Mouse (Mus musculus): Measurements from ENCODE around the gene Prss53.

Gene Prss53

GRCm38 (mm10) chr7:127890798-127891197 is at the start of gene Prss53:
Gene Prss53 (minus strand): TSS chr7:127890970.
- no peak for DNase-seq

DNA sequence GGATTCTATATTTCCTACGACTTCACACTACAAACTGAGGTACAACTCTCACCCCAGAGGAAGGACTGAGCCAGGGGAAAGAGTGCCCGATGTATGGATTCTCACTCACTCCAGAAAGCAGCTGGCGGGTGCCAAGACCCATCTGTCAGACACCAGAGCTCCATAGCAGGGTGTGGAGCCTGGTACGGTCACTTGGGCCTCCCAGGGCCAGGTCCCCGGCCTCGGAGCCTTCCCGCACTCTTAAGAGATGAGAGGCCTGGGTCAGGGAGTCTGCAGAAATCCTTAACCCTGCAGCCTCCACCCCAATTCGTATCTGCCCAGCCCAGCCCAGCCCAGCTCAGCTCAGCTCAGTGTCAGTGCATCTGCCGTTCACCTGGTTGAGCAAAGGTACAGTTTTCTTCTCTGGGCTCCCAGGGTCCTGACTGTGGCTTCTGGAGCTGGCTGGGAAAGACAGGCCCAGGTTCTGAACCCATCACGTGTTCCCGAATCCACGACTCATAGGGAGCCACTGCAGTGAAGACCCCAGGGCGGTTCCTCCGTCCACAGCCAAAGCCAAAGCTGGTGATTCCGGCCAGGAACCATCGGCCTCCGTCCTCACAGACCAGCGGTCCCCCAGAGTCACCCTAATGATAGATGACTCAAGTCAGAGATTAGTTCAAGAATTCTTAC is 45.6 kb upstream of the Prss53 start:
- no peak for DNase-seq

DNA sequence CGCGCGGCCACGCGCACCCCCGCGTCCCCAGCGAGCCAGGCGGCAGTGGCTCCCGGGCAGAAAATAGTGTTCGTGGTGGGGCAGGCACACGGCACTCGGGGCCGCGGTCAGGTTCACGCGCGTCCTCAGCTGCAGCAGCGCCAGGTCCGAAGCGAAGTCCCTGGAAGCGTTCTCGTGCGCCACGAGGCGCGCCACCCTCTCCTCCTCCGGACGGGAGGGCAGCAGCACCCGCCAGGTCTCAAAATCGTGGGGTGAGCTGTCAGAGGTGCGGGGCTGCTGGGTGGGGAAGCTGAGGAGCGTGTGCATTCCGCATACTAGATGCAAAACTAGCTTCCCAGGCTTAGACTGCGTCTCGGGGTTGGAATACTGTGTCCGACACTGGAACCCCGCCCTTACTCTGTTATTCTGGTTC is 45.0 kb upstream of the Prss53 start:
- DNase-seq, result no peak

DNA sequence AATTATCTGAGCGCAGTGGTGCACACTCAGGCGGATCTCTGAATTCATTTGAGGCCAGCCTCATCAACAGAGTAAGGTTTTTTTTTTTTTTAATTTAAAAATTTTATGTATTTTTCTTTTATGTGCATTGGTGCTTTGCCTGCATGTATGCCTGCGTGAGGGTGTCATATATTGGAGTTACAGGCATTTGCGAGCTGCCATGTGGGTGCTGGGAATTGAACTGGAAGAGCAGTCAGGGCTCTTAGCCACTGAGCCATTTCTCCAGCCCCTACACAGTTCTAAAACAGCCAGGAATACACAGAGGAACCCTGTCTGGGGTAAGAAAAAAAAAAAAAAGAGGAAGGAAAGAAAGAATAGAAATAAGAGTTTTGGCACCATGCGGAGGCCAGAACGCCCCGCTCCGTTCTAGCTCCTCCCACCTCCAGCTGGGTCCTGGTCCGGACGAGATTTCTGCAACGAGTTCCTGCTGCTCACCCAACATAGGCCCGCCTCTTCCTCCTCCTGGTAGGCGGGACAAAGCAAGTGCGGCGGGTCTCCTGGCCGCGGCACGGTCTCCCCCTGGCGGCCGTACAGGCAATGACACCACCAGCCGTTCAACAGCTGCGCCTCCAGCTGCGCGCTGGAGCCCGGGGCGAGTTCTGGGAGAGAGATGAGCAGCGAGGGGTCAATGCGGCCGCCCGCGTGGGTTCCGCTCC is 44.4 kb upstream of the Prss53 start:
- peak; percentile 91 to 94 for DNase-seq

DNA sequence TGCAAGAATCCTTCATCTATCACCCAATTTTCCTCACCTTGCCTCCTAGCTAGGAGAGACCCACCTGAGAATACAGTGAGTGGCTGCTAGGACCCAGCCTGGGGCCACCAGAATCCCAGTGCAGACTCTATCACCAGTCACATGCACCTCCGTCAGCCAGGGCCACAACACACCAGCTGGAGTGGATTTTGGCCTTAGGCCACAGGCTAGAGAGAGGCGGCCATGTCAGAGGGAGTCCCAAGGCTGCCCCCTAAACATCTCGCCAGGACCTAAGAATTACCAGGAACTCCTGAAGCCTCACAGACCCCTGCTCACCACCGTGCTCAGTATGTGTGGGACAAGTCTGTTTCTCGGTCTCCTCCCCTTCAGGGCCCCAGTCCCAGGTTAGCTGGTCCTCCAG is 43.3 kb upstream of the Prss53 start:
- no peak for DNase-seq

GRCm38 (mm10) chr7:127932273-127933031 is 41.7 kb upstream of the Prss53 start:
- DNase-seq, result no peak

GRCm38 (mm10) chr7:127931351-127932135 is 40.8 kb upstream of the Prss53 start:
- DNase-seq, result no peak

DNA sequence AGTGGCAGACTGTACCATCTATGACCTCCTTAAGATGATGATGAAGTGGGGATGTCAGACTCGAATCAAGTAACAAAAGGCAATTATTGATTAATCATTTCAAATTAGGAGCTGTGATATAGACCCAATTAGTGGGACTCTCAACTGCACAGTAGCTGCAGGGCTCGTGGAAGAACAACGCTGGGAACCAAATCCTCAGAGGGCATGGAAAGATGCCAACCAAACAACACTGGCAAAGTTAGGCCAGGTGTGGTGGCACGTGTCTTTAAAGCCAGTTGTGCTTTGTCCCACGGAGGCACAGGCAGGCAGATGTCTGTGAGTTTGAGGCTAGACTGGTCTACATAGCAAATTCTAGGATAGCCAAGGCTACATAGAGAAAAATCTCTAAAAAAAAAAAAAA is 39.9 kb upstream of the Prss53 start:
- DNase-seq, result no peak

DNA sequence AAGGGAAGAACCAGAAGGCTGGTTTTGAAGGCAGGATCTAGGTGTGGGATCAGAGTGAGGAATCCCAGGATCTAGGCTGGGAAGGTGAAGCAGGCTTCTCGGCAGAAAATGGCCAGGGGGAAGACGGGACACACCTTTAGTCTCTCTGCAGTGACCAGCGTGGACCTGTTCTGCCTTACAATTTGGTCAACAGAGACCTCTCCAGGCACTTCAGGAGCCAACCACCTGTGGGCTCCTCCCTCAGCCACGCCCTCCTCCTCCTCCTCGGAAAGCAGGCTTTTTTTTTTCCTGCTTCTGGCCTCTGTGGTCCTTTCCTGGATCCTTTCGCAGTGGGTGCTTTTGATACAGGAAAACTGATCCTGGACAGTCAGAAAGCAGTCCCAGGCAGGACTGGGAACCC is 39.2 kb upstream of the Prss53 start, which contains the start of gene Prss8:
Gene Prss8, minus strand, starts transcription at position 182 of the 400 bp plus-strand sequence.
- DNase-seq, result no peak

DNA sequence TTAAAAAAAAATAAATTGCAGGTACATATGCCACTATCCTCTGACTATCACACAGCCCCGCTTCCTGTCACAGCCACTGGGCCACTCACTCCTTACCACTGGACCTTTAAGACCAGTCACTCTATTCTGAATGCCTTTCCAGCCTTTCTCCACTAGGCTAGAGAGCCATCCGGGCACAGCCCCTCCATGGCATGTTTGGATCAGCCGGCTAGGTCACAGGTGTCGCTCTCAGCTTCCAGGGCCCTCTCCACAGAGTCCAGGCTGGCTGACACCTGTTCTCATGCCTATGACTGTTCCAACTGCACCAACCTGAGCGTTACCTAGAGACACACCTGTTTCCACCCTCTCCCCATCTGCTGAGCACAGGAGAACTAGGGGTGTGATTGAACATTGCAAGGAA is 37.8 kb upstream of the Prss53 start:
- DNase-seq, result no peak

- no peak for DNase-seq
These were observed 37.0 kb upstream of the Prss53 start for GRCm38 (mm10) chr7:127927726-127928125.

DNA sequence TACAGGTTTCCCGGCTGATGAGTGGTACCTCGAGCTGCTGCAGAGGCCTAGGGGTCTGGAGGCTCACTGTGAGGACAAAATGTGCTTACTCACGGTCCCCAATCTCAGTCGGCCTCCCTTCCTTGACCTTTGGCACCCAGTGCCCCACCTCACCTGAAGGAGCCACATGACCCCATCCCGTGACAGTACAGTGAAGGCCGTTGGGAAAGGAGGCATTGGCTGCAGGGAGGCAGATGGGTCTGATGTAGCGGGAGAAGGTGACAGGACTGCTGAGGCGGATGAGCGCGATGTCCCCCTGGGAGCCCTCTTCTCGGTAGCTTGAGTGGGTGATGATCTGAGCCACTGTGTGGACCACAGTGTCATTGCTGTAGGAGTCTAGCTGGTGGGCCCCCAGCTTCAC is 36.1 kb upstream of the Prss53 start:
- DNase-seq, result no peak

- DNase-seq, result no peak
These were observed 35.3 kb upstream of the Prss53 start for GRCm38 (mm10) chr7:127926066-127926465.

- DNase-seq, result no peak
These were observed 34.5 kb upstream of the Prss53 start for GRCm38 (mm10) chr7:127925252-127925651.

DNA sequence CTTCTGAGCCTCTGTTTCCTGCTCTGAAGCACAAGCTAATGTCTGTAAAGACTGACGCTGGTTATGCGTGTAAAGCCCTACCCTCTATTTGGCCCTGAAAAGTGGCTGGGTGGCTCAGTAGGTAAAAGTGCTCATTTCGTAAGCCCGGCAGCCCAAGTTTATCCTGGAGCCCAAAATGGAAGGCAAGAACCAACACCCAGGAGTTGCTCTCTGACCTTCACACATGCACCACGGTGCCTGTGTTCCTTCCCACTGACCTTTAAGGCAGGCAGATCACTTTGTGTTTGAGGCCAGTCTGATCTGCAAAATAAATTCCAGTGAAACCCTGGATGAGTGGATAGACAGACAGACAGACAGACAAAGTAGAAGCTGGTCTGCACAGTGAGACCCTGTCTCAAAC is 32.9 kb upstream of the Prss53 start:
- DNase-seq, result no peak

DNA sequence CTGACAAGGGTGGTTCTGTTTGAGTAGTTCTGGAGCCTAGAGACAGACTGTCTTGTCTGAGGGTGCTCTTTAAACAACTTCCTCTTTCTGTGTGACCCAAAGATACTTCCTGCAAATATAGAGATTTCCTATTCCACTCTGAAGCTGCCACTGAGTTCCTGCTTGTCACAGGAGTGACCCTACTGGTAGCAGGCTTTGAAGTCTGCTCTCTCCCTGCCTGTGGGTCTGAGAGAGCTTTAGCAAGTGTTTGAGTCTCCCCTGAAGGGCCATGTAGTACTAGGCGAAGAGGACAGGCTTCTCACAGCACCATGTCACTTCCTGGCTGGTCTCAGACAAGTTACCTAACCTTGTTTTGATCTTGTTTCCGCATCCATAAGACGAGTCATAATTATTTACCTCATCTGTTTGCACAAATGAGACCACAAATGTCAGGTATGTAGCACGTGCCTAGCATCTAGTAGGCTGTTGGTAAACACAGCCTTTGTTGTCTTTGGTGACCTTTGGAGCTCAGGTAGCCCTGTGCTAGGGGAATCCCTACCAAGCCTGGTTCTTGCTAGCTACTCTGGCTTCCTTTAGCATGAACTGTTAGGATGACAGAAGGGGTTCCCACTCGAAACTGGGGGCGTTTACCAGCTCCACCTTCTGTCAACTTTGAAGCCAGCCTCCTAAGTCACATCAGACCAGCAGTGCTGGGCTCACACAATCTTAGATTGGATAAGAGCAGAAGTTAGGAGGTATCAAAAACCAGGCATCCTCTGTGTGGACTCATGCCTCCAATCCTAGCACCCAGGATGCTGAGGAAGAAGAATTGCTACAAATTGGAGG is 31.9 kb upstream of the Prss53 start:
- peak in 1 of 2 experiments; percentile 39 for DNase-seq

DNA sequence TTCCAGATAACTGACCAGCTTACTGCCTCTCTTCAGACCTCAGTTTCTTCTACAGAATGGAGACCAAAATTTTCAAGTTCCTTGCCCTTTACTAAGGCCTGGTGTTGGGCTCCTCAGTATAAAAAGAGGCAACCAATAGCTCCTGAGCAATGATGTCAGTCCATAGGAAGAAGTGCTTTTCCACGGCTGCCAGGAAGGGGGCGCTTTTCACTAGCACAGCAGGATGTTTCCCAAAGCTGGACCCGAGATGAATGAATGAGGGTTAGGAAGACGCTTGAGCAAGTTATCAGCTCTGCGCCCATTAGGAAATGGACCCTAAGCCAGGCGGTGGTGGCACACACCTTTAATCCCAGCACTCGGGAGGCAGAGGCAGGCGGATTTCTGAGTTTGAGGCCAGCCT is 30.7 kb upstream of the Prss53 start:
- no peak for DNase-seq

DNA sequence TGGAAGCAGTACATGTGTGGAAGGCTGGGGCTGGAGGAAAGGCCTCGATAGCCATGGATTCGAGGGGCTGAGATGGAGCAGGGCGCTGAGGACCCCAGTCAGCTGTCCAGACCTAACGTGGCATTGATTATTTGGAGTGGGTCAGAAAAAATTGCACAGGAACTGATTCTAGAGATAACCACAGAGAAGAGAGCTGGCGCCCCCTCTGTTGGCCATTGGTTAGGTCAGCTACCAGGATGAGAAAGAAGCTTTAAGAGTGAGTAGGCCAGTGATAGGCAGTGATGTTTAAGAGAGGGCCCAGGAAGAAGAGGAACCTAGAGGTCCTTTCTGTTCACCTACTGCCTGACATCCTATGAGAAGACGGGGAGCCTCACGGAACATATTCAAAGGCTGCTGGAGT is 28.5 kb upstream of the Prss53 start:
- DNase-seq, result peak in 1 of 2 experiments; percentile 33

GRCm38 (mm10) chr7:127918203-127918602 is 27.4 kb upstream of the Prss53 start:
- peak in 1 of 2 experiments; percentile 70 for DNase-seq

- no peak for DNase-seq
These were observed 24.5 kb upstream of the Prss53 start for GRCm38 (mm10) chr7:127915293-127915692.

GRCm38 (mm10) chr7:127912938-127913337 is 22.2 kb upstream of the Prss53 start:
- DNase-seq, result no peak
